Mouse (Mus musculus) midbrain, embryonic 10.5 days (tissue): ENCODE measurements around the gene Snx13. TPM values are rescaled to one million over a fixed set of nuclear protein-coding genes. Genes with fewer than 3 reads are reported as not detected.
A peak's percentile ranks its signal among the peaks of the same experiment; 100 is the strongest.

Source experiments
- DNase-seq: peaks from one replicate; pipeline ENCODE4 v3.0.0-alpha.2; 2017; ENCODE audit warnings: low spot score
- H3K27ac ChIP-seq: fragments of 300-500 bp; sonication (generic); replicated peaks from 2 replicates; pipeline ENCODE4 v1.5.1; 2016; ENCODE audit warnings: mild to moderate bottlenecking
- H3K27me3 ChIP-seq: fragments of 300-500 bp; sonication (generic); 2 replicates; pipeline ENCODE4 v1.6.1; 2016; ENCODE audit warnings: low read depth, mild to moderate bottlenecking; ENCODE audit not compliant: poor library complexity, severe bottlenecking
- H3K36me3 ChIP-seq: fragments of 300-500 bp; sonication (generic); 2 replicates; pipeline ENCODE4 v1.6.1; 2016; ENCODE audit warnings: mild to moderate bottlenecking, moderate library complexity
- H3K4me1 ChIP-seq: fragments of 300-500 bp; sonication (generic); 2 replicates; pipeline ENCODE4 v1.6.1; 2016
- H3K4me3 ChIP-seq: fragments of 300-500 bp; sonication (generic); 2 replicates; pipeline ENCODE4 v1.5.1; 2016; ENCODE audit warnings: mild to moderate bottlenecking, moderate library complexity
- H3K9me3 ChIP-seq: fragments of 300-500 bp; sonication (generic); replicated peaks from 2 replicates; pipeline ENCODE4 v1.6.1; 2016; ENCODE audit warnings: mild to moderate bottlenecking
- WGBS: fragments of 180-500 bp; shearing (Covaris S2); methylation state at CpG from one replicate; pipeline ENCODE4 v1.1.7; 2016; 5-methylcytosine and 5-hydroxymethylcytosine counted together
- polyA plus RNA-seq: library from polyadenylated mRNA; unstranded; fragments of >200 nt; fragmentation: Nextera tagmentation; extraction: Ambion mirVana; gene quantifications from 2 replicates; pipeline ENCODE4 v1.2.1, GENCODE M21; 2016

Snx13 gene
- polyA plus RNA-seq, 1 experiment from 2014 or later = 15.3 TPM

GRCm38 (mm10) chr12:35021285-35021684 lies 25.7 kb upstream of the Snx13 start:
- H3K27ac ChIP-seq = no peak overlapping the region
- H3K27me3 ChIP-seq = no peaks in the 10 kb centered on the region
- H3K36me3 ChIP-seq = no peaks in the 10 kb centered on the region
- DNase-seq = no peak
- H3K9me3 ChIP-seq = no peaks in the 10 kb centered on the region
- 89% methylated on average over 9 of the region's 9 CpGs for WGBS
- no peaks in the 10 kb centered on the region for H3K4me1 ChIP-seq
- no peak overlapping the region for H3K4me3 ChIP-seq

GRCm38 (mm10) chr12:35022066-35022465 lies 24.9 kb upstream of the Snx13 start:
- H3K9me3 ChIP-seq = no peaks in the 10 kb centered on the region
- no peaks in the 10 kb centered on the region for H3K27me3 ChIP-seq
- H3K36me3 ChIP-seq = no peaks in the 10 kb centered on the region
- no peak overlapping the region for H3K4me3 ChIP-seq
- WGBS = 41% methylated on average over 10 of the region's 10 CpGs
- no peak overlapping the region for H3K27ac ChIP-seq
- no peak for DNase-seq
- H3K4me1 ChIP-seq = no peaks in the 10 kb centered on the region

- Histone ChIP-seq H3K36me3 (no peaks in the 10 kb centered on the region), H3K27ac (no peak overlapping the region), H3K4me3 (no peak overlapping the region), H3K27me3 (no peaks in the 10 kb centered on the region), H3K9me3 (no peaks in the 10 kb centered on the region), H3K4me1 (no peaks in the 10 kb centered on the region)
- 78% methylated on average over 4 of the region's 4 CpGs for WGBS
- no peak for DNase-seq
These were observed 21.0 kb upstream of the Snx13 start for GRCm38 (mm10) chr12:35025916-35026432.

- H3K36me3 ChIP-seq = no peaks in the 10 kb centered on the region
- WGBS = 51% methylated on average over 1 of the region's 1 CpGs
- H3K9me3 ChIP-seq = no peaks in the 10 kb centered on the region
- DNase-seq = no peak
- H3K4me1 ChIP-seq = no peaks in the 10 kb centered on the region
- no peaks in the 10 kb centered on the region for H3K27me3 ChIP-seq
- H3K27ac ChIP-seq = no peak overlapping the region
- no peak overlapping the region for H3K4me3 ChIP-seq
These were observed 19.5 kb upstream of the Snx13 start for GRCm38 (mm10) chr12:35027533-35027932.

- H3K36me3 ChIP-seq = no peaks in the 10 kb centered on the region
- 36% methylated on average over 14 of the region's 14 CpGs for WGBS
- H3K4me1 ChIP-seq = peaks cover 4% of the 10 kb centered on the region; the same call in 1 of the 2 replicates
- no peak for DNase-seq
- H3K9me3 ChIP-seq = no peaks in the 10 kb centered on the region
- no peak overlapping the region for H3K27ac ChIP-seq
- H3K4me3 ChIP-seq = no peak overlapping the region; the same call in 1 of the 2 replicates
- no peaks in the 10 kb centered on the region for H3K27me3 ChIP-seq
These were observed 8.1 kb upstream of the Snx13 start for GRCm38 (mm10) chr12:35038668-35039570.

- H3K4me1 ChIP-seq = peaks cover 4% of the 10 kb centered on the region; the same call in 1 of the 2 replicates
- H3K4me3 ChIP-seq = no peak overlapping the region
- H3K27ac ChIP-seq = no peak overlapping the region
- WGBS = 82% methylated on average over 5 of the region's 5 CpGs
- DNase-seq = no peak
- no peaks in the 10 kb centered on the region for H3K27me3 ChIP-seq
- no peaks in the 10 kb centered on the region for H3K9me3 ChIP-seq
- no peaks in the 10 kb centered on the region for H3K36me3 ChIP-seq
These were observed 7.4 kb upstream of the Snx13 start for GRCm38 (mm10) chr12:35039571-35039936.

GRCm38 (mm10) chr12:35041964-35042363 lies 5.0 kb upstream of the Snx13 start:
- WGBS = 78% methylated on average over 8 of the region's 8 CpGs
- Histone ChIP-seq H3K4me1 (peaks cover 9% of the 10 kb centered on the region), H3K36me3 (no peaks in the 10 kb centered on the region), H3K27me3 (no peaks in the 10 kb centered on the region), H3K9me3 (no peaks in the 10 kb centered on the region), H3K27ac (no peak overlapping the region), H3K4me3 (no peak overlapping the region)
- no peak for DNase-seq

- Histone ChIP-seq H3K4me1 (peaks cover 28% of the 10 kb centered on the region), H3K36me3 (no peaks in the 10 kb centered on the region), H3K9me3 (no peaks in the 10 kb centered on the region), H3K27me3 (no peaks in the 10 kb centered on the region), H3K27ac (peak overlapping the region; percentile 97), H3K4me3 (peak overlapping the region; percentile 97)
- WGBS = under 1% methylated on average over 36 of the region's 36 CpGs
- no peak for DNase-seq
These were observed 532 bp upstream of the Snx13 start for GRCm38 (mm10) chr12:35046310-35046998.

- Histone ChIP-seq H3K9me3 (no peaks in the 10 kb centered on the region), H3K4me3 (peak overlapping the region; percentile 97), H3K27me3 (no peaks in the 10 kb centered on the region), H3K36me3 (no peaks in the 10 kb centered on the region), H3K4me1 (peaks cover 30% of the 10 kb centered on the region), H3K27ac (peak overlapping the region; percentile 97)
- WGBS = under 1% methylated on average over 60 of the region's 65 CpGs
- peak; percentile 68 for DNase-seq
These were observed 587 bp downstream of the Snx13 start for GRCm38 (mm10) chr12:35047320-35048225.

GRCm38 (mm10) chr12:35048891-35049290 lies 1.9 kb downstream of the Snx13 start:
- no peak for DNase-seq
- no peak overlapping the region for H3K27ac ChIP-seq
- peaks cover 30% of the 10 kb centered on the region for H3K4me1 ChIP-seq
- no peaks in the 10 kb centered on the region for H3K9me3 ChIP-seq
- no peaks in the 10 kb centered on the region for H3K36me3 ChIP-seq
- no peak overlapping the region for H3K4me3 ChIP-seq
- 94% methylated on average over 3 of the region's 3 CpGs for WGBS
- no peaks in the 10 kb centered on the region for H3K27me3 ChIP-seq

GRCm38 (mm10) chr12:35050501-35050900 lies 3.5 kb downstream of the Snx13 start:
- Histone ChIP-seq H3K4me3 (no peak overlapping the region), H3K9me3 (no peaks in the 10 kb centered on the region), H3K27ac (no peak overlapping the region), H3K27me3 (no peaks in the 10 kb centered on the region), H3K36me3 (no peaks in the 10 kb centered on the region), H3K4me1 (peaks cover 30% of the 10 kb centered on the region)
- 80% methylated on average over 3 of the region's 3 CpGs for WGBS
- no peak for DNase-seq
